Mouse (Mus musculus) retina, postnatal 7 days (tissue): ENCODE measurements at regions not wholly inside any gene's neighbourhood (a gene's known extent, or its start where the extent isn't known, plus 50 kb on each side); places are given as distances from the start of the nearest gene placed in this dataset.
A peak's percentile ranks its signal among the peaks of the same experiment; 100 is the strongest.

ENCODE experiments used
- DNase-seq: peaks from one replicate; pipeline ENCODE4 v3.0.0-alpha.2; 2012; ENCODE audit warnings: low read depth, low spot score

DNA sequence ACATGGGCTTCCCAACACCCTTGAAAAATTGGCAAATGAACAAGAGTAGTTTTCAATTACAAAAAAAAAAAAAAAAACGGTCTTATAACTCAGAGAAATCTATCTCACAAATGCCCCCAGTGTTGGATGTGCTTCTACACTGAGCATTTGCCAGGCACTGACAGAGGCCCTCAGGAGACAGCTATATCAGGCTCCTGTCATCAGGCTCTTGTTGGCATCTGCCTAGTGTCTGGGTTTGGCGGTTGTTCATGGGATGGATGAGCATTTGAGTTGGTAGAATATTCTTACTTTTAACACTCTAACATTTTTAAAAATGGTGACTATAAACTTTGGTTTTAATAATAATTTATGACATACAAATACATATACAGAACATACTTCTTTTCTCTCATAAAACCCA, 1555.4 kb upstream of the Map3k7 start:
- no peak for DNase-seq

DNA sequence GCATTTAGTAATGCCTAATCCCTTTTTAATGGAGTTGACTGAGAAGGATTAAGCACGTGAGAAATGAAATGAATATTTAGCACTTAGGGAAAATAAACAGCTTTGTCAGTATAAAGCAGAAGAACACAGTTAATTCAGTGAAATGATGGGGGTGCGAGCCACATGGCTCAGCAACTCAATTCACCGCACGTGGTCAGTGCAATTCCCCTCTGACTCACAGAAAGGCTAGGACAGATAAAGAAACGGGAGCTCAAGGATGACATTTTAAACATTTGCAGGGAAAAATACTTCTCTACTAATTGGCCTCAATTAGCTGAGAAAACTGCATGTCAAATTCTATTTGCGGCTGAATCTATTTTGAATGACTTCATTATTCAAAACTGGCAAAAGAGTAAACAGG, 1516.3 kb upstream of the Map3k7 start:
- no peak for DNase-seq

DNA sequence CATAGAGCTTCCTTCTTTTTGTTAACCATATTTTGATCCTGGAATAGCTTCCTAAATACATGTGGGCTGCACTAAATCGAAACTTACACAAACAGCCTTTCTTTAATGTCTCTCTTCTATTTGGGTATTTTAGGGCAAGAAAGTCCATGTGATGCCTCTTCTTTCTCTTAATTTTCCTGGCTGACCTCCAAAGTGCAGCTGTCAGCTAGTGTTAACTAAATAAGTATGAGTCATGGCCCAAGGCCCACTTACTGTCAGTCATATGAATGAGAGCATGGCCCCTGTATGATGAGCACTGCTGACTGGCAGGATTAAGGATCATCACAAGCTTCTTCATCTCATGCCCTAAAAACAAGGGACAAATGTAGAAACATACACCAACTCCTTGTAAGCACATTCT, 1513.5 kb upstream of the Map3k7 start:
- peak; percentile 24 for DNase-seq

DNA sequence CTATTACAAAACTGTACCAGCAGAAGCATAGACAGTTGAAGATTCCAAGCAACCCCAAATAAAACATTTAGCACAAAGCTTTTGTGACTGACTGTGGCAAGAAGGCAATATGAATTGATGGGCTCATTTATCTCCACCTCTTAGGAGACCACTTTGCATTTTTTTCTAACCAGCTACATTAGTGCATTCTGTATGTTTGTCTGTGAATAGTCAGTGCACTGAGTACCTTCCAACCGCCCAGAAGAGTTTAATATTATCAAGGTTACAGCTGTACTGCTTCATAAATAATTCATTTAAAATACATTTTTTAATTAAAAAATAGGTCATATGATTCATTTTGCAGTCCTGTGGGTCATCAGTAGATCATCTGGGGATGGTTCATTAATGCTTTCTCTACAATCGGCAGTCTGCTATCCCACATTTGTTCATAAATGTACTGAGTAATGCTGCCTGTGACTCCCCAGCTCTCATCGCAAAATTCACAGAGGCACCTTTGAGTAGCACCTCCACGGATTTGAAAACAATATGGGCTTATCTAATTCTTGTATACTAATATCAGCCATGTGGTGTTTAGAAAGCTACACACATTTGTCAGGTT, 1496.5 kb upstream of the Map3k7 start:
- DNase-seq = no peak

DNA sequence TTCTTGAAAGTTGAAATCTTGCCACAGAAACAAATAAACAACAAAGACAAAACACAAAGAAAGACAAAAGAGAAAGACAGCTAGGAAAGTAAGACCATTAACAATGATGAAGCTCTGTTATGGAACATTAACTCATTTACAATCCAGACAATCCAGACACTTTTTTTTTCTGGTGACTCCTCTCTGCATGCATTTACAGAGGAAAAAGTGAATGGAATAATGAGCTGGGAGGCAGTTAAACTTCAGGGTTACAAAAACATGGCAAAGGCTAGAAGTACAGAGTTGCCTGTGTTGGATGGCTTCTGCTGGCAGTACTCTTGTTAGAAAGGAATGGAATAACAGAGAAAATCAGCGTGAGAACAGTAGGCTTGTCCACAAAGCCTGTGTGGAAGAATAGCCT, 1487.3 kb upstream of the Map3k7 start:
- DNase-seq = no peak

DNA sequence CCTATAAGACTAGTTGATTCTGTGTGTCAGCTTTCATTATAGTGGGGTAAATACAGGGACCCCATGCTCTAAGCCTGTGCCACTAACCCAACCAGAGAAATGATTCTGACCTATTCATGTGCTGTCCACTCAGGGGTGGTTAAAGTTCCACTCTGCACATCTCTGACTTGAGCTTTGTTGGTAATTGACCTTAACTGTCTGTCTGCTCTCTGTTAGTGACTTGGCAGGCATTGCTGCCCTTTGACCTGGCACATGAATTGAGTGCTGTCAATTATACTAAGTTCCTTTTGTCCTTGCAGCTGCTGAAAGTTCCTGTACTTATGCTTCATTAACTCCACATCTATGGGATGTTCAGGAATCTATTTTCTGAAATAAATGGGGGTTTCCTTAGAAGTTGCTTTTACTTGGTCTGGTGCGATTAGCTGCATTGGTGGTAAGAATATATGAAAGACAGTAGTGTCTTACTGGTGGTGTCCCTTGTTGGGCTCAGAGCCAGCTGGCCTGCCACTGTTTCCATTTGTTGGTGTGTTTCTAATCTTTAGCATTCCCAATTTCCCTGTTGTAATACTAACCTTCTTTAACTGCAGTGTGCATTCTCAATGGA, 1463.7 kb upstream of the Map3k7 start:
- DNase-seq = no peak
